Mouse (Mus musculus): Measurements from ENCODE around the gene Fsd2. TPM values are rescaled to one million over a fixed set of nuclear protein-coding genes. Genes with fewer than 3 reads are reported as not detected.

Fsd2 gene
- 1 to 10 TPM; 2.3 to 2.6 TPM for total RNA-seq (2023)

GRCm38 (mm10) chr7:81566892-81567291, at the start of gene Fsd2:
TSS of gene Fsd2 (minus strand) at chr7:81566944.

GRCm38 (mm10) chr7:81571108-81571940, 4.6 kb upstream of the Fsd2 start, which contains the start of gene Whamm:
TSS of gene Whamm (plus strand) at chr7:81571266.

GRCm38 (mm10) chr7:81498181-81498580, 68.6 kb downstream of the Fsd2 start, which contains the start of gene BC048679:
TSS of gene BC048679 (minus strand) at chr7:81498281.

GRCm38 (mm10) chr7:81493331-81494021, 73.3 kb downstream of the Fsd2 start, which contains the start of gene Ap3b2:
TSS of gene Ap3b2 (minus strand) at chr7:81493925.

Other genes starting within 250 kb of the Fsd2 start
- gene Rps17, start 221.7 kb downstream of the Fsd2 start, total RNA-seq (2023), result 1,000 to 10,000 TPM; 1,165 to 1,225 TPM
- gene Cpeb1, start 111.5 kb downstream of the Fsd2 start, total RNA-seq (2023), result not detected
- gene Ap3b2, start 73.0 kb downstream of the Fsd2 start, total RNA-seq (2023), result not detected
- gene BC048679, start 68.7 kb downstream of the Fsd2 start, total RNA-seq (2023), result not detected
- 10 to 100 TPM; 23.0 to 25.0 TPM for gene Whamm, start 4.3 kb upstream of the Fsd2 start, total RNA-seq (2023)
- gene Homer2, start 140.6 kb upstream of the Fsd2 start, total RNA-seq (2023), result not detected
- gene Ramac, start 196.0 kb upstream of the Fsd2 start, total RNA-seq (2023), result 10 to 100 TPM; 38.5 to 42.5 TPM
- gene 3110040N11Rik, start 222.5 kb upstream of the Fsd2 start, total RNA-seq (2023), result 10 to 100 TPM; 15.7 to 19.2 TPM